Mouse (Mus musculus) thymus, adult 2 months (tissue): ENCODE measurements around the gene Thra. TPM values are rescaled to one million over a fixed set of nuclear protein-coding genes. Genes with fewer than 3 reads are reported as not detected.

Experiments used
- DNase-seq: peaks from one replicate; pipeline ENCODE4 v3.0.0; 2021
- H3K27ac ChIP-seq: fragments of 200-500 bp; 2 replicates; pipeline ENCODE4 v1.5.1; 2012; ENCODE audit warnings: low read length, control low read depth; ENCODE audit not compliant: control insufficient read depth, insufficient read depth
- H3K27me3 ChIP-seq: fragments of 200-500 bp; 2 replicates; pipeline ENCODE4 v1.6.1; 2012; ENCODE audit warnings: mild to moderate bottlenecking, low read length, moderate library complexity, mixed read lengths; ENCODE audit not compliant: control insufficient read depth, insufficient read depth
- H3K36me3 ChIP-seq: fragments of 200-500 bp; 2 replicates; pipeline ENCODE4 v1.6.1; 2012; ENCODE audit warnings: mild to moderate bottlenecking, low read length, moderate library complexity; ENCODE audit not compliant: control insufficient read depth, insufficient read depth
- H3K4me1 ChIP-seq: fragments of 200-500 bp; replicated peaks from 2 replicates; pipeline ENCODE4 v1.6.1; 2012; ENCODE audit warnings: low read length; ENCODE audit not compliant: control insufficient read depth, insufficient read depth
- H3K4me3 ChIP-seq: fragments of 200-500 bp; 2 replicates; pipeline ENCODE4 v1.5.1; 2012; ENCODE audit warnings: mild to moderate bottlenecking, low read length, control low read depth, moderate library complexity; ENCODE audit not compliant: control insufficient read depth, insufficient read depth
- CTCF ChIP-seq: fragments of 200-500 bp; IDR thresholded peaks from 2 replicates; pipeline ENCODE4 v1.5.1; 2012; ENCODE audit warnings: mild to moderate bottlenecking, control low read depth, low read length, moderate library complexity, borderline replicate concordance; ENCODE audit not compliant: control insufficient read depth, poor library complexity, insufficient read depth; ENCODE audit errors: extremely low read depth
- POLR2A ChIP-seq: fragments of 200-500 bp; IDR thresholded peaks from 2 replicates; pipeline ENCODE4 v1.6.1; 2012; ENCODE audit warnings: mild to moderate bottlenecking, low read length, control low read depth, moderate library complexity; ENCODE audit not compliant: control insufficient read depth, poor library complexity, insufficient read depth; ENCODE audit errors: extremely low read depth
- WGBS: fragments of 180-500 bp; shearing (Covaris S2); methylation state at CpG from one replicate; pipeline ENCODE4 v1.1.7; 2018; 5-methylcytosine and 5-hydroxymethylcytosine counted together
- polyA plus RNA-seq: library from polyadenylated mRNA; depleted of rRNA; stranded (reverse); fragments of >200 nt; gene quantifications from 2 replicates; pipeline ENCODE4 v1.2.3, GENCODE M21; 2012

Thra gene
- polyA plus RNA-seq, 1 experiment: 36.8 TPM

GRCm38 (mm10) chr11:98785214-98785613 is 44.8 kb downstream of the Thra start:
- no peak for DNase-seq
- H3K27me3 ChIP-seq: no peaks in the 10 kb centered on the region
- no peak overlapping the region for H3K4me3 ChIP-seq
- TF ChIP-seq CTCF: no peak
- 82% methylated on average over 10 of the region's 10 CpGs for WGBS
- H3K4me1 ChIP-seq: peaks cover 40% of the 10 kb centered on the region
- no peaks in the 10 kb centered on the region for H3K36me3 ChIP-seq
- peak overlapping the region; percentile 6; the same call in 1 of the 2 replicates for H3K27ac ChIP-seq

DNA sequence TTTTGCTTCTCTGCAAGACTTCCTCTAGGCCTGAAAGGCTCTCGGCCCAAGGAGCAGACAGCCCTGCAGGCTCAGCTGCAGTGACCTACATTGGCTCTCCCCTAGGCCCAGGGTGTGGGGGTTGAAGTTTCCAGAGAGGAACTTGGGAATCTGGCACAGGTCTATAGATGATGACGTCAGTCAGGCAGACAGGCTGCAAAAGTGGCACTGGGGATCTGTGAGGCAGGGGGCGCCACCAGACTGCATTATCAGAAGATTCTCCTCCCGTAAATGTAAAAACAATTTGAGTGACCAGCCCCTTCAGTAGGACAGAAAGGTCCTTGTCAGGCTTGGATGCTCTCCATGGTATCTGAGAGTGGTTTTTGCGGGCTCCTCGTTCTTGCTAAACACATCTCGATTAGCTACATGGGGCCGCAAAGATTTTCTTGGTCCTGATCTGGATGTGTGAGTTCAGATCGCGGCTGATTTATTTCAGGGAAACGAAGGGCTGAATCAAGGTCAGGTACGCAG is 45.4 kb downstream of the Thra start:
- 3% methylated on average over 12 of the region's 12 CpGs for WGBS
- Histone ChIP-seq H3K27ac (peak overlapping the region; percentile 6; the same call in 1 of the 2 replicates), H3K36me3 (no peaks in the 10 kb centered on the region), H3K4me3 (peak overlapping the region; percentile 1; the same call in 1 of the 2 replicates), H3K27me3 (no peaks in the 10 kb centered on the region), H3K4me1 (peaks cover 40% of the 10 kb centered on the region)
- peak; percentile 46; the same call in 1 of the 2 replicates for TF ChIP-seq CTCF
- TF ChIP-seq POLR2A: no peak
- DNase-seq: peak; percentile 81

DNA sequence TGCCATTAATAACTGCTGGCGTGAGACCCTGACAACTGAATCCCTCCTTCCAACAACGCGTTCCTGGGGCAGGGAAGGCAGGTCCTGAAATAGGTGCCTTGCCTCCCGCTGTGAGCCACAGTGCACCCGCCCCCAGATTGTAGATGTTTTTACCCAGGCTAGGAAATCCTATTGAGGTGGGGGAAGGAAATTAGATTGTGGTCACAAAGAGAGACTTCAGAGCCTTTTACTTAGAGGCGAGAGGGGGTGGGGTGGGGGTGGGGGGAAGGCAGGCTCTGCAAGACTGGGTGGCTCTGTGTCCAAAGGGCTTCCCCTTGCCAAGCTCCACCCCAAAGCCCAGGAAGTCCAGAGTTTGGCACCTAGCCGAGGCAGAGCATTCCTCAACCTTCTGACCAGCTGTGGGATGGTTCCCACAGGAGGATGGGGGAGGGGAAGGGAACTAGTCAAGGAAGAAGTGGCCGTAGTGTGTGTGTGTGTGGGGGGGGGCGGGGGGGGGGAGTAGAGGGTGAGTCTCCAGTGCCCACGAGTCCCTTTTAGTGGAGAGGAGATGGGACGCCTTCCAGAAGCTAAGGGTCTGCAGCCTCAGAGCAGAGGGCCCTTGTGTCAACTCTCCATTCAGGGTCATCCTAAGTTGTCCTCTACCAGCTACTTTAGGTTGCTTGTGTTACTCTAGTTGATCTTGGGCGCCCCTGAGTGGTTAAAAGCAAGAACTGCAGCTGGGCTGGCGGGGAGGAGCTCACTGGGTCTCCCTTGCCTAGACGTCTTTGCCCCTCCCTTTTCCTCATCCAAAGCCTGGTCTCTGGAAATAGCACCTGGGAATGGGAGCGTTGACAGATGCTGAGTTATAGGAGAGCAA is 46.1 kb downstream of the Thra start:
- Histone ChIP-seq H3K27me3 (no peaks in the 10 kb centered on the region), H3K36me3 (no peaks in the 10 kb centered on the region), H3K27ac (peak overlapping the region; percentile 3; the same call in 1 of the 2 replicates), H3K4me3 (peak overlapping the region; percentile 1; the same call in 1 of the 2 replicates), H3K4me1 (peaks cover 40% of the 10 kb centered on the region)
- WGBS: under 1% methylated on average over 15 of the region's 15 CpGs
- TF ChIP-seq POLR2A: no peak
- peak; percentile 78; the same call in 1 of the 2 replicates for TF ChIP-seq CTCF
- peak; percentile 95 for DNase-seq

DNA sequence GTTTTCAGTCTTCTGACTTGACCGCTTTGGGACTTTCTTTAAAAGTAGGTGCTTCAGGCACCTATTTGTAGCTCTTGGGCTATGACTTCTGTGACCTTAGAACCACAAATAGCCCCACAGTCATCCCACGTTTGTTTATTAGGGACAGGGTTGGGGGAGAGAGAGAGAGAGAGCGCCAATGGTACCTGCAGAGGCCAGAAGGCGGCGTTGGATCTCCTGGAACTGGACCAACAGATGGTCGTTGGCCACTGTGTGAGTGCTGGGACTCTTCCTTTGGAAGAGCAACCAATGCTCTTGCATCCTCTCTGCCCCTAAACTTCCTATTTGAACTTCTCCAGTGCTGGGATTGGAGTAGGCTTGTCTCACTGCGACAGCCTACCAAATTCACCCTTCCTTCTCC is 46.8 kb downstream of the Thra start:
- Histone ChIP-seq H3K4me1 (peaks cover 38% of the 10 kb centered on the region), H3K27ac (no peak overlapping the region), H3K36me3 (no peaks in the 10 kb centered on the region), H3K27me3 (no peaks in the 10 kb centered on the region), H3K4me3 (no peak overlapping the region)
- no peak for DNase-seq
- no peak; the same call in 1 of the 2 replicates for TF ChIP-seq CTCF
- no peak for TF ChIP-seq POLR2A
- 50% methylated on average over 7 of the region's 7 CpGs for WGBS

DNA sequence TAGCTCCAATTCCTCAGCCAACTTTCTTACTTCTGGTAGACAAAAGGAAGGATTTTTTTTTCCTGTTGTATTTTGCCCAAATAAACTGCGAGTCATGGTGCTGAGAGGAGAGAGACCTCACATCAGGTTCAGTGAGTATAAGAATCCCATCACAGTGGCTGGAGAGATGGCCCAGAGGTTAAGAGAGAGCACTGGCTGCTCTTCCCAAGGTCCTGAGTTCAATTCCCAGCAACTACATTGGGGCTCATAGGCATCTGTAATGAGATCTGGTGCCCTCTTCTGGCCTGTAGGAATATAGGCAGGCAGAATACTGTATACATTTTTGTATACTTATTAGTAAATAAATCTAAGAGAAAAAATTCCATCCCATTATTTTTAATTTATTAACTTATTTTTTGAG is 47.3 kb downstream of the Thra start:
- no peaks in the 10 kb centered on the region for H3K27me3 ChIP-seq
- H3K36me3 ChIP-seq: no peaks in the 10 kb centered on the region
- TF ChIP-seq CTCF (no peak), POLR2A (no peak)
- H3K27ac ChIP-seq: no peak overlapping the region
- DNase-seq: no peak
- H3K4me3 ChIP-seq: no peak overlapping the region
- peaks cover 34% of the 10 kb centered on the region for H3K4me1 ChIP-seq
- 96% methylated on average over 1 of the region's 1 CpGs for WGBS

GRCm38 (mm10) chr11:98788139-98788538 is 47.7 kb downstream of the Thra start:
- Histone ChIP-seq H3K4me3 (no peak overlapping the region), H3K27ac (no peak overlapping the region)
- DNase-seq: no peak

More at GRCm38 (mm10) chr11:98788139-98788538, 47.7 kb downstream of the Thra start:
- H3K27me3 ChIP-seq: no peaks in the 10 kb centered on the region
- TF ChIP-seq CTCF (no peak), POLR2A (no peak)
- 95% methylated on average over 5 of the region's 5 CpGs for WGBS
- no peaks in the 10 kb centered on the region for H3K36me3 ChIP-seq
- H3K4me1 ChIP-seq: peaks cover 29% of the 10 kb centered on the region
